In genomic region chr11:7063681-7064267, GRCm38 (mm10) we compare ENCODE assay signal across 8 mouse cellular contexts. TPM values are rescaled to one million over a fixed set of nuclear protein-coding genes. Genes with fewer than 3 reads are reported as not detected.
DNase-seq lines count a peak whose midpoint lies in the region; ATAC-seq lines count a peak whose summit lies in the region.

No protein-coding gene starts in this region.

- peak overlapping the region; percentile 58 for H3K4me3 ChIP-seq in lung, embryonic 15.5 days
- peak overlapping the region; percentile 69 for H3K4me3 ChIP-seq in heart, embryonic 13.5 days
- peak overlapping the region; percentile 64 for H3K4me3 ChIP-seq in midbrain, embryonic 11.5 days (ENCODE audit: low read depth, low read length)

- peak overlapping the region; percentile 44 for H3K9ac ChIP-seq in lung, embryonic 15.5 days
- peak overlapping the region; percentile 79 for H3K9ac ChIP-seq in heart, embryonic 13.5 days
- peak overlapping the region; percentile 70 for H3K9ac ChIP-seq in midbrain, embryonic 11.5 days (ENCODE audit: low read length)

- no peak for DNase-seq in lung, postnatal 25 days (ENCODE audit: low spot score)
- DNase-seq in cerebellum, adult 9-10 months = peak; percentile 76
- peak; percentile 62 for DNase-seq in kidney, postnatal 10 days
- peak; percentile 95 for DNase-seq in midbrain, embryonic 11.5 days (ENCODE audit: low spot score, missing footprints)
- DNase-seq in spleen, postnatal 14 days (ENCODE audit: low spot score in 2 of 2) = no peak
- no peak for DNase-seq in urinary bladder, postnatal 36 days (ENCODE audit: low spot score in 2 of 2)

- peak overlapping the region; percentile 95 for H3K4me2 ChIP-seq in lung, embryonic 15.5 days
- H3K4me2 ChIP-seq in heart, embryonic 13.5 days = peak overlapping the region; percentile 92
- peak overlapping the region; percentile 91 for H3K4me2 ChIP-seq in midbrain, embryonic 11.5 days

- peak; percentile 43 for ATAC-seq in lung, embryonic 15.5 days (ENCODE audit: borderline replicate concordance, extremely low read depth, low FRiP score, low TSS enrichment)
- ATAC-seq in heart, embryonic 13.5 days (ENCODE audit: extremely low read depth, insufficient number of reproducible peaks, low FRiP score, low TSS enrichment) = no peak; the same call in 1 of the 2 replicates
- peak; percentile 80 for ATAC-seq in midbrain, embryonic 11.5 days (ENCODE audit: low FRiP score)

- no peaks in the 10 kb centered on the region for H3K36me3 ChIP-seq in lung, embryonic 15.5 days
- no peaks in the 10 kb centered on the region for H3K36me3 ChIP-seq in heart, embryonic 13.5 days
- H3K36me3 ChIP-seq in midbrain, embryonic 11.5 days (ENCODE audit: control insufficient read depth, insufficient read depth, low read length) = no peaks in the 10 kb centered on the region

- H3K9me3 ChIP-seq in lung, embryonic 15.5 days = no peaks in the 10 kb centered on the region
- no peaks in the 10 kb centered on the region for H3K9me3 ChIP-seq in heart, embryonic 13.5 days
- no peaks in the 10 kb centered on the region for H3K9me3 ChIP-seq in midbrain, embryonic 11.5 days (ENCODE audit: control insufficient read depth, low read length)

- peaks cover 80% of the 10 kb centered on the region for H3K27me3 ChIP-seq in lung, embryonic 15.5 days
- H3K27me3 ChIP-seq in heart, embryonic 13.5 days (replicated peaks) = peaks cover 97% of the 10 kb centered on the region
- peaks cover 31% of the 10 kb centered on the region for H3K27me3 ChIP-seq in midbrain, embryonic 11.5 days (ENCODE audit: control insufficient read depth, insufficient read depth, low read length)

- WGBS in lung, embryonic 15.5 days = under 1% methylated on average over 28 of the region's 53 CpGs
- WGBS in heart, embryonic 13.5 days = under 1% methylated on average over 51 of the region's 53 CpGs
- under 1% methylated on average over 44 of the region's 53 CpGs for WGBS in midbrain, embryonic 11.5 days

- H3K4me1 ChIP-seq in lung, embryonic 15.5 days = peaks cover 14% of the 10 kb centered on the region
- H3K4me1 ChIP-seq in heart, embryonic 13.5 days = peaks cover 24% of the 10 kb centered on the region
- H3K4me1 ChIP-seq in midbrain, embryonic 11.5 days (ENCODE audit: control insufficient read depth, insufficient read depth, low read length) = peaks cover 16% of the 10 kb centered on the region; the same call in 1 of the 2 replicates

- no peak overlapping the region for H3K27ac ChIP-seq in lung, embryonic 15.5 days
- H3K27ac ChIP-seq in heart, embryonic 13.5 days (replicated peaks) = no peak overlapping the region
- no peak overlapping the region for H3K27ac ChIP-seq in midbrain, embryonic 11.5 days (ENCODE audit: low read depth, low read length)

RNA-seq across cellular contexts. Expression of gene Adcy1, which starts 0.5 kb away (rescaled TPM):
- polyA plus RNA-seq in lung, embryonic 15.5 days (2015; fragmentation: Nextera tagmentation; extraction: Ambion mirVana) = 0.60 and 0.79 TPM in 2 replicates
- 0.51 and 0.87 TPM in 2 replicates for polyA plus RNA-seq in heart, embryonic 13.5 days (2015; fragmentation: Nextera tagmentation; extraction: Ambion mirVana)
- polyA plus RNA-seq in midbrain, embryonic 11.5 days (2014; fragmentation: Nextera tagmentation; extraction: Ambion mirVana) = 1.5 and 2.2 TPM in 2 replicates

Comparison
In these comparisons a context has a peak if more than half of its experiments do, and no peak if none do; other contexts are left out.
1. DNase-seq: peak in cerebellum, adult 9-10 months (single experiment), kidney, postnatal 10 days (single experiment) and midbrain, embryonic 11.5 days (single experiment); none in lung, postnatal 25 days (single experiment), spleen, postnatal 14 days (0 of 2) and urinary bladder, postnatal 36 days (0 of 2).
2. Peak in every context shown above with its lines, with median percentiles within 50 percentile points of each other: H3K4me2 ChIP-seq, H3K4me3 ChIP-seq and H3K9ac ChIP-seq.